ENCODE assay signal across 8 mouse cellular contexts in genomic region chr1:179060113-179060955, GRCm38 (mm10).
DNase-seq lines count a peak whose midpoint lies in the region; ATAC-seq and TF ChIP-seq lines count a peak whose summit lies in the region.

No protein-coding gene starts in this region.

- no peak for DNase-seq in layer of hippocampus, adult 2 months (ENCODE audit: low spot score in 2 of 2)
- no peak for DNase-seq in layer of hippocampus, postnatal 14 days (ENCODE audit: low spot score in 2 of 2)
- DNase-seq in embryonic facial prominence, embryonic 11.5 days (ENCODE audit: low spot score) = peak; percentile 76
- peak; percentile 40 for DNase-seq in hindbrain, postnatal 0 days (ENCODE audit: low spot score)
- DNase-seq in midbrain, embryonic 10.5 days (ENCODE audit: low spot score) = peak; percentile 32
- no peak for DNase-seq in thymus, postnatal 14 days
- DNase-seq in left cerebral cortex, postnatal 10 days (ENCODE audit: extremely low spot score in 1 of 2, low spot score in 2 of 2) = no peak
- no peak for DNase-seq in thymus, postnatal 4 days

- 0 out of 2 replicates have a peak, but pooled peaks have one; percentile 10 for ATAC-seq in embryonic facial prominence, embryonic 11.5 days (replicated peaks; ENCODE audit: insufficient number of reproducible peaks, low FRiP score, low TSS enrichment, low read depth)
- ATAC-seq in hindbrain, postnatal 0 days = peak; percentile 57

- 42% methylated on average over 18 of the region's 18 CpGs for WGBS in embryonic facial prominence, embryonic 11.5 days
- 38% methylated on average over 18 of the region's 18 CpGs for WGBS in hindbrain, postnatal 0 days
- WGBS in midbrain, embryonic 10.5 days = 71% methylated on average over 18 of the region's 18 CpGs

- peak overlapping the region; percentile 29; the same call in 1 of the 2 replicates for H3K4me3 ChIP-seq in layer of hippocampus, adult 2 months
- H3K4me3 ChIP-seq in embryonic facial prominence, embryonic 11.5 days (ENCODE audit: low read depth, low read length) = no peak overlapping the region
- no peak overlapping the region for H3K4me3 ChIP-seq in hindbrain, postnatal 0 days (ENCODE audit: low read length)
- H3K4me3 ChIP-seq in midbrain, embryonic 10.5 days = no peak overlapping the region

- no peak for TF ChIP-seq CTCF in layer of hippocampus, adult 2 months (conservative IDR thresholded peaks at IDR 0.05)
- TF ChIP-seq CTCF in hindbrain, postnatal 0 days (IDR thresholded peaks at IDR 0.05; ENCODE audit: low read depth) = no peak

- no peaks in the 10 kb centered on the region for H3K9me3 ChIP-seq in embryonic facial prominence, embryonic 11.5 days (replicated peaks; ENCODE audit: control insufficient read depth, low read length)
- H3K9me3 ChIP-seq in hindbrain, postnatal 0 days (ENCODE audit: low read length) = no peaks in the 10 kb centered on the region
- no peaks in the 10 kb centered on the region for H3K9me3 ChIP-seq in midbrain, embryonic 10.5 days (replicated peaks)

- peaks cover 15% of the 10 kb centered on the region for H3K4me1 ChIP-seq in embryonic facial prominence, embryonic 11.5 days (ENCODE audit: control insufficient read depth, insufficient read depth, low read length)
- H3K4me1 ChIP-seq in hindbrain, postnatal 0 days (ENCODE audit: insufficient read depth, low read length) = peaks cover 20% of the 10 kb centered on the region; the same call in 1 of the 2 replicates
- peaks cover 38% of the 10 kb centered on the region for H3K4me1 ChIP-seq in midbrain, embryonic 10.5 days

- no peak overlapping the region; the same call in 1 of the 2 replicates for H3K9ac ChIP-seq in embryonic facial prominence, embryonic 11.5 days (replicated peaks; ENCODE audit: low read length)
- H3K9ac ChIP-seq in hindbrain, postnatal 0 days (replicated peaks; ENCODE audit: low read length) = no peak overlapping the region

- H3K4me2 ChIP-seq in embryonic facial prominence, embryonic 11.5 days (ENCODE audit: low read depth, low read length) = no peak overlapping the region; the same call in 1 of the 2 replicates
- H3K4me2 ChIP-seq in hindbrain, postnatal 0 days (ENCODE audit: low read depth, low read length) = no peak overlapping the region

- intact Hi-C loops in left cerebral cortex, postnatal 10 days (cut with DNase I) = no loop called here

- no peaks in the 10 kb centered on the region for H3K36me3 ChIP-seq in embryonic facial prominence, embryonic 11.5 days (replicated peaks; ENCODE audit: control insufficient read depth, insufficient read depth, low read depth, low read length)
- H3K36me3 ChIP-seq in hindbrain, postnatal 0 days (ENCODE audit: insufficient read depth, low read length) = no peaks in the 10 kb centered on the region
- H3K36me3 ChIP-seq in midbrain, embryonic 10.5 days = no peaks in the 10 kb centered on the region

- no peaks in the 10 kb centered on the region for H3K27me3 ChIP-seq in embryonic facial prominence, embryonic 11.5 days (ENCODE audit: control insufficient read depth, insufficient read depth, low read length)
- no peaks in the 10 kb centered on the region for H3K27me3 ChIP-seq in hindbrain, postnatal 0 days (ENCODE audit: insufficient read depth, low read length)
- H3K27me3 ChIP-seq in midbrain, embryonic 10.5 days (ENCODE audit: low read depth, poor library complexity, severe bottlenecking) = no peaks in the 10 kb centered on the region

- no peak overlapping the region for H3K27ac ChIP-seq in layer of hippocampus, adult 2 months
- H3K27ac ChIP-seq in embryonic facial prominence, embryonic 11.5 days (replicated peaks; ENCODE audit: low read depth, low read length) = peak overlapping the region; percentile 74
- no peak overlapping the region; the same call in 1 of the 2 replicates for H3K27ac ChIP-seq in hindbrain, postnatal 0 days
- peak overlapping the region; percentile 1; the same call in 1 of the 2 replicates for H3K27ac ChIP-seq in midbrain, embryonic 10.5 days (replicated peaks)

Comparison
In these comparisons a context has a peak if more than half of its experiments do, and no peak if none do; other contexts are left out.
1. DNase-seq: peak in embryonic facial prominence, embryonic 11.5 days (single experiment), hindbrain, postnatal 0 days (single experiment) and midbrain, embryonic 10.5 days (single experiment); none in layer of hippocampus, adult 2 months (0 of 2), layer of hippocampus, postnatal 14 days (0 of 2), thymus, postnatal 14 days (single experiment), left cerebral cortex, postnatal 10 days (0 of 2) and thymus, postnatal 4 days (single experiment).
2. H3K27ac ChIP-seq: peak in embryonic facial prominence, embryonic 11.5 days (single experiment) and midbrain, embryonic 10.5 days (single experiment); none in layer of hippocampus, adult 2 months (single experiment) and hindbrain, postnatal 0 days (single experiment).